Mouse (Mus musculus): ENCODE results near the gene Ccdc130.
A peak's percentile ranks its signal among the peaks of the same experiment; 100 is the strongest.
"Not testable (repeated sequence)": the region's sequence is repeated elsewhere in the genome, so short reads cannot be mapped to it uniquely, and the experiment has no call there.

Gene Ccdc130

GRCm38 (mm10) chr8:84269950-84270773 lies at the start of gene Ccdc130:
Gene Ccdc130 (minus strand): TSS chr8:84270380.
- peak; percentile 100 for DNase-seq (ENCODE audit: low spot score in 2 of 2)

- DNase-seq (ENCODE audit: low spot score in 2 of 2), result no peak
These were observed 38.2 kb upstream of the Ccdc130 start for GRCm38 (mm10) chr8:84308376-84308775.

GRCm38 (mm10) chr8:84303951-84304350 lies 33.8 kb upstream of the Ccdc130 start:
- no peak for DNase-seq (ENCODE audit: low spot score in 2 of 2)

- DNase-seq (ENCODE audit: low spot score in 2 of 2), result no peak
These were observed 27.0 kb upstream of the Ccdc130 start for GRCm38 (mm10) chr8:84297029-84297785.

- DNase-seq (ENCODE audit: low spot score in 2 of 2), result peak; percentile 51 to 69
These were observed 21.5 kb upstream of the Ccdc130 start for GRCm38 (mm10) chr8:84291688-84292087.

- no peak for DNase-seq (ENCODE audit: low spot score in 2 of 2)
These were observed 20.9 kb upstream of the Ccdc130 start for GRCm38 (mm10) chr8:84291086-84291485.

GRCm38 (mm10) chr8:84288892-84289291 lies 18.7 kb upstream of the Ccdc130 start:
- DNase-seq (ENCODE audit: low spot score in 2 of 2), result no peak

GRCm38 (mm10) chr8:84285665-84286064 lies 15.5 kb upstream of the Ccdc130 start:
- not testable (repeated sequence) for DNase-seq (ENCODE audit: low spot score in 2 of 2)

- DNase-seq (ENCODE audit: low spot score in 2 of 2), result peak; percentile 60 to 61
These were observed 14.5 kb upstream of the Ccdc130 start for GRCm38 (mm10) chr8:84284608-84285063.

- no peak for DNase-seq (ENCODE audit: low spot score in 2 of 2)
These were observed 10.6 kb upstream of the Ccdc130 start for GRCm38 (mm10) chr8:84280777-84281176.

GRCm38 (mm10) chr8:84276447-84276846 lies 6.3 kb upstream of the Ccdc130 start:
- no peak for DNase-seq (ENCODE audit: low spot score in 2 of 2)

- DNase-seq (ENCODE audit: low spot score in 2 of 2), result no peak
These were observed 3.8 kb upstream of the Ccdc130 start for GRCm38 (mm10) chr8:84273968-84274367.

- no peak for DNase-seq (ENCODE audit: low spot score in 2 of 2)
These were observed 2.1 kb upstream of the Ccdc130 start for GRCm38 (mm10) chr8:84272302-84272701.

- DNase-seq (ENCODE audit: low spot score in 2 of 2), result no peak
These were observed 9.1 kb downstream of the Ccdc130 start for GRCm38 (mm10) chr8:84261098-84261497.

- peak; percentile 92 to 93 for DNase-seq (ENCODE audit: low spot score in 2 of 2)
These were observed 13.2 kb downstream of the Ccdc130 start, which contains the start of gene Mri1 for GRCm38 (mm10) chr8:84256822-84257610. Gene Mri1 (minus strand): TSS chr8:84257326.

- DNase-seq (ENCODE audit: low spot score in 2 of 2), result no peak
These were observed 13.7 kb downstream of the Ccdc130 start for GRCm38 (mm10) chr8:84256458-84256821.

- no peak for DNase-seq (ENCODE audit: low spot score in 2 of 2)
These were observed 14.3 kb downstream of the Ccdc130 start for GRCm38 (mm10) chr8:84255858-84256257.

GRCm38 (mm10) chr8:84249257-84250170 lies 20.7 kb downstream of the Ccdc130 start, which contains the start of gene D8Ertd738e:
Gene D8Ertd738e (minus strand): TSS chr8:84249719.
- DNase-seq (ENCODE audit: low spot score in 2 of 2), result peak; percentile 92 to 94

GRCm38 (mm10) chr8:84241821-84242220 lies 28.4 kb downstream of the Ccdc130 start:
- peak in 1 of 2 experiments; percentile 52 for DNase-seq (ENCODE audit: low spot score in 2 of 2)

GRCm38 (mm10) chr8:84241167-84241566 lies 29.0 kb downstream of the Ccdc130 start:
- DNase-seq (ENCODE audit: low spot score in 2 of 2), result no peak
